Mouse (Mus musculus) CH12.LX (cell line): ENCODE measurements around the gene Efemp2. TPM values are rescaled to one million over a fixed set of nuclear protein-coding genes. Genes with fewer than 3 reads are reported as not detected.

ENCODE experiments used
- DNase-seq: peaks from one replicate; pipeline ENCODE4 v3.0.0-alpha.2; 2013; ENCODE audit errors: extremely low read depth
- H3K27ac ChIP-seq: 2 replicates; pipeline ENCODE4 v1.5.1; 2012; ENCODE audit warnings: low read depth, mild to moderate bottlenecking, control low read depth, moderate library complexity; ENCODE audit not compliant: insufficient read depth
- H3K27me3 ChIP-seq: replicated peaks from 2 replicates; pipeline ENCODE3; 2012; ENCODE audit warnings: inconsistent platforms
- H3K36me3 ChIP-seq, 2 experiments: replicated peaks in 1 of 2; 2 replicates each; pipeline versions ENCODE3 to v1.6.1; 2012; ENCODE audit warnings: inconsistent platforms in 1 of 2, low read length in 1 of 2, mild to moderate bottlenecking in 1 of 2, mixed read lengths in 1 of 2, moderate library complexity in 1 of 2; ENCODE audit not compliant: control insufficient read depth in 1 of 2, insufficient read depth in 1 of 2
- H3K4me1 ChIP-seq, 2 experiments: 2 replicates each; pipeline ENCODE4 v1.6.1; 2012; ENCODE audit warnings: inconsistent platforms in 1 of 2, moderate library complexity in 1 of 2; ENCODE audit not compliant: insufficient read depth in 2 of 2, control insufficient read depth in 1 of 2
- H3K4me2 ChIP-seq: 2 replicates; pipeline ENCODE4 v1.6.1; 2012; ENCODE audit warnings: low read depth, mild to moderate bottlenecking, control low read depth; ENCODE audit not compliant: poor library complexity, insufficient read depth, severe bottlenecking
- H3K4me3 ChIP-seq, 3 experiments: fragments of 150-350 bp in 1 of 3; sonication (generic) in 1 of 3; replicated peaks in 1 of 3; 2 replicates each; pipeline versions ENCODE3 to v1.5.1; 2011 to 2012; ENCODE audit warnings: low read depth in 2 of 3, low read length in 2 of 3, mild to moderate bottlenecking in 2 of 3, moderate library complexity in 2 of 3, control low read depth in 1 of 3, improper control_type of control experiment in 1 of 3, inconsistent platforms in 1 of 3, mixed read lengths in 1 of 3; ENCODE audit not compliant: poor library complexity in 1 of 3
- H3K79me2 ChIP-seq: replicated peaks from 2 replicates; pipeline ENCODE4 v1.6.1; 2012; ENCODE audit warnings: mild to moderate bottlenecking, moderate library complexity; ENCODE audit not compliant: control insufficient read depth, poor library complexity, insufficient read depth, severe bottlenecking; ENCODE audit errors: extremely low read depth
- H3K9ac ChIP-seq: 2 replicates; pipeline ENCODE4 v1.6.1; 2012; ENCODE audit warnings: low read depth, mild to moderate bottlenecking, control low read depth, moderate library complexity; ENCODE audit not compliant: insufficient read depth
- H3K9me3 ChIP-seq: replicated peaks from 2 replicates; pipeline ENCODE3; 2012; ENCODE audit warnings: low read length, inconsistent platforms, mixed read lengths
- CHD1 ChIP-seq: IDR thresholded peaks from 2 replicates; pipeline ENCODE4 v1.6.1; 2012; ENCODE audit warnings: low read depth, low read length, improper control_type of control experiment, inconsistent platforms
- CTCF ChIP-seq, 2 experiments: IDR thresholded peaks in 1 of 2; conservative IDR thresholded peaks in 1 of 2; 2 replicates each; pipeline ENCODE4 v1.5.1; 2011 to 2012; ENCODE audit warnings: low read depth in 2 of 2, low read length in 2 of 2, improper control_type of control experiment in 1 of 2, inconsistent platforms in 1 of 2, mild to moderate bottlenecking in 1 of 2, moderate library complexity in 1 of 2
- EP300 ChIP-seq: IDR thresholded peaks from 2 replicates; pipeline ENCODE4 v1.6.1; 2011; ENCODE audit warnings: low read length, improper control_type of control experiment
- HCFC1 ChIP-seq: IDR thresholded peaks from 2 replicates; pipeline ENCODE4 v1.6.1; 2012; ENCODE audit warnings: low read depth, mild to moderate bottlenecking, inconsistent platforms, low read length, improper control_type of control experiment
- KAT2A ChIP-seq: IDR thresholded peaks from 2 replicates; pipeline ENCODE4 v1.6.1; 2012; ENCODE audit warnings: low read length, improper control_type of control experiment, inconsistent platforms; ENCODE audit not compliant: insufficient replicate concordance
- MXI1 ChIP-seq: IDR thresholded peaks from 2 replicates; pipeline ENCODE4 v1.6.1; 2011; ENCODE audit warnings: mild to moderate bottlenecking, low read depth, low read length, improper control_type of control experiment
- MYC ChIP-seq: IDR thresholded peaks from 2 replicates; pipeline ENCODE4 v1.6.1; 2011; ENCODE audit warnings: low read depth, mild to moderate bottlenecking, improper control_type of control experiment, low read length
- PAX5 ChIP-seq: IDR thresholded peaks from 2 replicates; pipeline ENCODE4 v1.6.1; 2012; ENCODE audit warnings: low read length, inconsistent platforms, mixed read lengths
- POLR2A ChIP-seq: IDR thresholded peaks from 2 replicates; pipeline ENCODE4 v1.6.1; 2011; ENCODE audit warnings: low read depth, mild to moderate bottlenecking, improper control_type of control experiment, low read length
- POLR2AphosphoS2 ChIP-seq: IDR thresholded peaks from 2 replicates; pipeline ENCODE4 v1.6.1; 2011; ENCODE audit warnings: low read depth, low read length, improper control_type of control experiment
- RAD21 ChIP-seq: IDR thresholded peaks from 2 replicates; pipeline ENCODE4 v1.6.1; 2011; ENCODE audit warnings: low read depth, mild to moderate bottlenecking, low read length, improper control_type of control experiment, moderate library complexity
- RCOR1 ChIP-seq: conservative IDR thresholded peaks from 2 replicates; pipeline ENCODE4 v1.6.1; 2012; ENCODE audit warnings: low read depth, mild to moderate bottlenecking, inconsistent platforms, low read length, improper control_type of control experiment
- SIN3A ChIP-seq: IDR thresholded peaks from 2 replicates; pipeline ENCODE4 v1.6.1; 2012; ENCODE audit warnings: low read length, improper control_type of control experiment, inconsistent platforms
- SMC3 ChIP-seq: IDR thresholded peaks from 2 replicates; pipeline ENCODE4 v1.6.1; 2011; ENCODE audit warnings: low read depth, low read length, improper control_type of control experiment
- TBP ChIP-seq: conservative IDR thresholded peaks from 2 replicates; pipeline ENCODE4 v1.6.1; 2011; ENCODE audit warnings: low read depth, low read length, improper control_type of control experiment
- TCF12 ChIP-seq: IDR thresholded peaks from 2 replicates; pipeline ENCODE4 v1.6.1; 2014; ENCODE audit warnings: low read depth, mild to moderate bottlenecking, inconsistent platforms, low read length, improper control_type of control experiment
- UBTF ChIP-seq: IDR thresholded peaks from 2 replicates; pipeline ENCODE4 v1.6.1; 2012; ENCODE audit warnings: low read depth, mild to moderate bottlenecking, inconsistent platforms, low read length, improper control_type of control experiment, moderate library complexity
- USF1 ChIP-seq: IDR thresholded peaks from 2 replicates; pipeline ENCODE4 v1.6.1; 2014; ENCODE audit warnings: low read depth, mild to moderate bottlenecking, inconsistent platforms, low read length, improper control_type of control experiment
- ZMIZ1 ChIP-seq: IDR thresholded peaks from 2 replicates; pipeline ENCODE4 v1.6.1; 2012; ENCODE audit warnings: low read depth, mild to moderate bottlenecking, inconsistent platforms, low read length, improper control_type of control experiment
- ZNF384 ChIP-seq: IDR thresholded peaks from 2 replicates; pipeline ENCODE4 v1.6.1; 2012; ENCODE audit warnings: low read depth, low read length, improper control_type of control experiment, inconsistent platforms
- dilution Hi-C: fragments of 300-500 bp; cut with MboI; formaldehyde crosslinking; loops from 2 replicates; pipeline ENCODE4 v1.14.3; 2020; ENCODE audit warnings: low sequenced_read_pairs; ENCODE audit not compliant: extremely low pct_unique_long_range_greater_than_20kb, extremely low pct_ligation_motif_present
- in situ Hi-C: fragments of 300-500 bp; cut with MboI; formaldehyde crosslinking; loops from 3 replicates; pipeline ENCODE4 v1.14.3; 2019; ENCODE audit warnings: low sequenced_read_pairs, low pct_ligation_motif_present, low pct_unique_long_range_greater_than_20kb, mixed read lengths
- polyA plus RNA-seq: library from polyadenylated mRNA; unstranded; fragments of >175 nt; gene quantifications from 2 replicates; pipeline ENCODE4 v1.2.1, GENCODE M21; 2012; ENCODE audit warnings: low read depth; ENCODE audit not compliant: insufficient read length
- total RNA-seq, 2 experiments: library from RNA; depleted of rRNA; stranded (reverse); fragments of 300-350 nt in 1 of 2; fragments of >200 nt in 1 of 2; gene quantifications; 2 replicates each; pipeline ENCODE4 v1.2.3; 2012 to 2014

The Efemp2 gene
- total and polyA plus RNA-seq, 3 experiments, result 0.50 to 0.51 TPM; not detected in 1

- peak; percentile 42; the same call in 1 of the 2 replicates for TF ChIP-seq TCF12
- TF ChIP-seq MXI1, result peak; percentile 44; the same call in 1 of the 2 replicates
- TF ChIP-seq RAD21, result no peak
- peak; percentile 19; the same call in 1 of the 2 replicates for TF ChIP-seq HCFC1
- TF ChIP-seq USF1, result no peak
- TF ChIP-seq UBTF, result no peak
- TF ChIP-seq ZMIZ1, result no peak
- no peak for TF ChIP-seq ZNF384
- no peak for TF ChIP-seq KAT2A
- TF ChIP-seq EP300, result peak; percentile 90
- TF ChIP-seq, all 38 proteins: peak for 15
Observed at GRCm38 (mm10) chr19:5512091-5513004, 38.6 kb downstream of the Efemp2 start (continued).

- Histone ChIP-seq H3K4me2 (no peak overlapping the region), H3K4me1 (peaks cover 6 to 31% of the 10 kb centered on the region in 2 experiments), H3K79me2 (no peaks in the 10 kb centered on the region), H3K4me3 (no peak overlapping the region), H3K27me3 (peaks cover 3% of the 10 kb centered on the region), H3K36me3 (no peaks in the 10 kb centered on the region), H3K9ac (no peak overlapping the region), H3K9me3 (no peaks in the 10 kb centered on the region), H3K27ac (no peak overlapping the region)
- in situ Hi-C loops (no loop called here), dilution Hi-C loops (no loop called here)
- peak; percentile 94 for TF ChIP-seq TBP
- TF ChIP-seq MYC, result no peak
- no peak for DNase-seq
Observed at GRCm38 (mm10) chr19:5513005-5513349, 39.2 kb downstream of the Efemp2 start.

- no peaks in the 10 kb centered on the region for H3K36me3 ChIP-seq
- H3K9ac ChIP-seq, result no peak overlapping the region
- peaks cover 2% of the 10 kb centered on the region for H3K27me3 ChIP-seq
- peaks cover 3 to 20% of the 10 kb centered on the region in 2 experiments; a peak in 3 of 4 replicates for H3K4me1 ChIP-seq
- H3K4me3 ChIP-seq, result no peak overlapping the region
- no peak overlapping the region for H3K27ac ChIP-seq
- no peak overlapping the region for H3K4me2 ChIP-seq
- in situ Hi-C loops, result no loop called here
- 0 out of 2 replicates have a peak, but pooled peaks have one; percentile 3 for TF ChIP-seq SMC3
- no peak for TF ChIP-seq SIN3A
- no peak for TF ChIP-seq RCOR1
- TF ChIP-seq POLR2A, result no peak
- TF ChIP-seq CHD1, result no peak
- no peak for TF ChIP-seq POLR2AphosphoS2
- peak; percentile 29 for TF ChIP-seq RAD21
- TF ChIP-seq CTCF (conservative IDR thresholded peaks at IDR 0.05 in 1 of 2, IDR thresholded peaks at IDR 0.05 in 1 of 2; ENCODE audit: low read depth in 2 of 2, low read length in 2 of 2), result peak in 1 of 2 experiments; percentile 54; a peak in 2 of 4 replicates
- no peak for TF ChIP-seq PAX5
- H3K9me3 ChIP-seq, result no peaks in the 10 kb centered on the region
- dilution Hi-C loops, result no loop called here
- DNase-seq, result no peak
- H3K79me2 ChIP-seq, result no peaks in the 10 kb centered on the region
Observed at GRCm38 (mm10) chr19:5515840-5516777, 42.4 kb downstream of the Efemp2 start.
